8 mouse cellular contexts compared by ENCODE assay signal in genomic region chr9:72702075-72702474, GRCm38 (mm10). TPM values are rescaled to one million over a fixed set of nuclear protein-coding genes. Genes with fewer than 3 reads are reported as not detected.
DNase-seq lines count a peak whose midpoint lies in the region; ATAC-seq lines count a peak whose summit lies in the region.

No protein-coding gene starts in this region.

- H3K4me1 ChIP-seq in forebrain, embryonic 11.5 days (replicated peaks; ENCODE audit: control insufficient read depth, insufficient read depth, low read length): no peaks in the 10 kb centered on the region
- peaks cover 14% of the 10 kb centered on the region for H3K4me1 ChIP-seq in forebrain, embryonic 16.5 days (replicated peaks; ENCODE audit: control insufficient read depth, insufficient read depth, low read length)
- H3K4me1 ChIP-seq in heart, embryonic 13.5 days: peaks cover 66% of the 10 kb centered on the region
- H3K4me1 ChIP-seq in forebrain, embryonic 15.5 days: peaks cover 23% of the 10 kb centered on the region

- ATAC-seq in forebrain, embryonic 11.5 days (replicated peaks; ENCODE audit: low FRiP score): no peak
- ATAC-seq in forebrain, embryonic 16.5 days: no peak
- ATAC-seq in heart, embryonic 13.5 days (ENCODE audit: extremely low read depth, insufficient number of reproducible peaks, low FRiP score, low TSS enrichment): no peak
- ATAC-seq in forebrain, embryonic 15.5 days (replicated peaks): no peak

- WGBS in forebrain, embryonic 11.5 days: 83% methylated on average over 2 of the region's 2 CpGs
- WGBS in forebrain, embryonic 16.5 days: 38% methylated on average over 2 of the region's 2 CpGs
- WGBS in heart, embryonic 13.5 days: 9% methylated on average over 2 of the region's 2 CpGs
- WGBS in forebrain, embryonic 15.5 days: 38% methylated on average over 2 of the region's 2 CpGs

- no peak overlapping the region for H3K4me3 ChIP-seq in forebrain, embryonic 11.5 days (ENCODE audit: low read depth, low read length)
- H3K4me3 ChIP-seq in forebrain, embryonic 16.5 days (replicated peaks; ENCODE audit: low read length): no peak overlapping the region
- H3K4me3 ChIP-seq in heart, embryonic 13.5 days: no peak overlapping the region
- H3K4me3 ChIP-seq in forebrain, embryonic 15.5 days: no peak overlapping the region

- no peak overlapping the region for H3K27ac ChIP-seq in forebrain, embryonic 11.5 days (ENCODE audit: low read depth, low read length)
- no peak overlapping the region for H3K27ac ChIP-seq in forebrain, embryonic 16.5 days (ENCODE audit: low read length)
- H3K27ac ChIP-seq in heart, embryonic 13.5 days (replicated peaks): peak overlapping the region; percentile 6; the same call in 1 of the 2 replicates
- H3K27ac ChIP-seq in forebrain, embryonic 15.5 days (replicated peaks): no peak overlapping the region

- no peaks in the 10 kb centered on the region for H3K27me3 ChIP-seq in forebrain, embryonic 11.5 days (ENCODE audit: control insufficient read depth, insufficient read depth, low read length)
- no peaks in the 10 kb centered on the region for H3K27me3 ChIP-seq in forebrain, embryonic 16.5 days (replicated peaks; ENCODE audit: control insufficient read depth, insufficient read depth, low read length)
- H3K27me3 ChIP-seq in heart, embryonic 13.5 days (replicated peaks): no peaks in the 10 kb centered on the region
- H3K27me3 ChIP-seq in forebrain, embryonic 15.5 days: no peaks in the 10 kb centered on the region

- no peak overlapping the region for H3K4me2 ChIP-seq in forebrain, embryonic 11.5 days (ENCODE audit: low read depth, low read length, severe bottlenecking)
- no peak overlapping the region for H3K4me2 ChIP-seq in forebrain, embryonic 16.5 days (ENCODE audit: low read length)
- no peak overlapping the region for H3K4me2 ChIP-seq in heart, embryonic 13.5 days
- no peak overlapping the region for H3K4me2 ChIP-seq in forebrain, embryonic 15.5 days (replicated peaks)

- peak; percentile 30 for DNase-seq in forebrain, embryonic 11.5 days (ENCODE audit: low spot score)
- DNase-seq in testis, postnatal 14 days (ENCODE audit: low spot score): peak; percentile 60
- DNase-seq in testis, postnatal 10 days (ENCODE audit: low spot score): no peak
- peak; percentile 96 for DNase-seq in skeletal muscle tissue, adult 2 months (ENCODE audit: low read depth, low spot score)
- DNase-seq in spleen, adult 12 weeks (ENCODE audit: low spot score): no peak

- H3K9me3 ChIP-seq in forebrain, embryonic 11.5 days (ENCODE audit: control insufficient read depth, low read length): no peaks in the 10 kb centered on the region
- no peaks in the 10 kb centered on the region for H3K9me3 ChIP-seq in forebrain, embryonic 16.5 days (ENCODE audit: control insufficient read depth, low read length)
- H3K9me3 ChIP-seq in heart, embryonic 13.5 days: no peaks in the 10 kb centered on the region
- no peaks in the 10 kb centered on the region for H3K9me3 ChIP-seq in forebrain, embryonic 15.5 days

- no peak overlapping the region for H3K9ac ChIP-seq in forebrain, embryonic 11.5 days (ENCODE audit: low read length)
- H3K9ac ChIP-seq in forebrain, embryonic 16.5 days (replicated peaks; ENCODE audit: low read depth, low read length): no peak overlapping the region
- no peak overlapping the region for H3K9ac ChIP-seq in heart, embryonic 13.5 days
- H3K9ac ChIP-seq in forebrain, embryonic 15.5 days (replicated peaks): no peak overlapping the region

- H3K36me3 ChIP-seq in forebrain, embryonic 11.5 days (ENCODE audit: control insufficient read depth, insufficient read depth, low read length): peaks cover 19% of the 10 kb centered on the region; the same call in 1 of the 2 replicates
- peaks cover 23% of the 10 kb centered on the region for H3K36me3 ChIP-seq in forebrain, embryonic 16.5 days (ENCODE audit: control insufficient read depth, insufficient read depth)
- peaks cover 94% of the 10 kb centered on the region for H3K36me3 ChIP-seq in heart, embryonic 13.5 days
- H3K36me3 ChIP-seq in forebrain, embryonic 15.5 days: peaks cover 49% of the 10 kb centered on the region

RNA-seq across cellular contexts. Expression of gene Nedd4, which starts 39.9 kb away (rescaled TPM):
- 781 and 793 TPM in 2 replicates for polyA plus RNA-seq in forebrain, embryonic 11.5 days (2014; fragmentation: Nextera tagmentation; extraction: Ambion mirVana)
- 415 and 474 TPM in 2 replicates for polyA plus RNA-seq in forebrain, embryonic 16.5 days (2015; fragmentation: Nextera tagmentation; extraction: Ambion mirVana)
- 468 and 480 TPM in 2 replicates for polyA plus RNA-seq in heart, embryonic 13.5 days (2015; fragmentation: Nextera tagmentation; extraction: Ambion mirVana)
- 433 and 447 TPM in 2 replicates for polyA plus RNA-seq in forebrain, embryonic 15.5 days (2015; fragmentation: Nextera tagmentation; extraction: Ambion mirVana)

Comparison
In these comparisons a context has a peak if more than half of its experiments do, and no peak if none do; other contexts are left out.
1. DNase-seq: peak in forebrain, embryonic 11.5 days (single experiment), testis, postnatal 14 days (single experiment) and skeletal muscle tissue, adult 2 months (single experiment); none in testis, postnatal 10 days (single experiment) and spleen, adult 12 weeks (single experiment).